Mouse (Mus musculus): ENCODE measurements at regions not wholly inside any gene's neighbourhood (a gene's known extent, or its start where the extent isn't known, plus 50 kb on each side); places are given as distances from the start of the nearest gene placed in this dataset.
"Not testable (repeated sequence)": the region's sequence is repeated elsewhere in the genome, so short reads cannot be mapped to it uniquely, and the experiment has no call there.

GRCm38 (mm10) chr14:37571971-37572370, 436.9 kb upstream of the Ghitm start:
- DNase-seq: no peak

GRCm38 (mm10) chr14:37558258-37558657, 423.2 kb upstream of the Ghitm start:
- DNase-seq: no peak

GRCm38 (mm10) chr14:37523616-37524015, 388.5 kb upstream of the Ghitm start:
- no peak for DNase-seq

- not testable (repeated sequence) for DNase-seq
Observed at GRCm38 (mm10) chr14:37520631-37521030, 385.6 kb upstream of the Ghitm start.

- DNase-seq: peak; percentile 36 to 57
Observed at GRCm38 (mm10) chr14:37505314-37505713, 370.2 kb upstream of the Ghitm start.

GRCm38 (mm10) chr14:37490711-37491110, 355.6 kb upstream of the Ghitm start:
- DNase-seq: peak; percentile 11 to 32

GRCm38 (mm10) chr14:37485292-37485691, 350.2 kb upstream of the Ghitm start:
- no peak for DNase-seq

GRCm38 (mm10) chr14:37477599-37477998, 342.5 kb upstream of the Ghitm start:
- no peak for DNase-seq

- no peak for DNase-seq
Observed at GRCm38 (mm10) chr14:37468711-37469110, 333.6 kb upstream of the Ghitm start.

- DNase-seq: peak; percentile 93 to 95
Observed at GRCm38 (mm10) chr14:37440874-37441273, 305.8 kb upstream of the Ghitm start.

GRCm38 (mm10) chr14:37430656-37431055, 295.6 kb upstream of the Ghitm start:
- DNase-seq: peak in 1 of 2 experiments; percentile 10

- DNase-seq: no peak
Observed at GRCm38 (mm10) chr14:37425506-37425905, 290.4 kb upstream of the Ghitm start.

- DNase-seq: no peak
Observed at GRCm38 (mm10) chr14:37421566-37421965, 286.5 kb upstream of the Ghitm start.

- not testable (repeated sequence) for DNase-seq
Observed at GRCm38 (mm10) chr14:37412583-37412982, 277.5 kb upstream of the Ghitm start.

- DNase-seq: no peak
Observed at GRCm38 (mm10) chr14:37371972-37372371, 236.9 kb upstream of the Ghitm start.

- no peak for DNase-seq
Observed at GRCm38 (mm10) chr14:37361896-37362295, 226.8 kb upstream of the Ghitm start.

GRCm38 (mm10) chr14:37355968-37356704, 221.1 kb upstream of the Ghitm start:
- peak; percentile 91 to 93 for DNase-seq

- no peak for DNase-seq
Observed at GRCm38 (mm10) chr14:37323392-37323791, 188.3 kb upstream of the Ghitm start.

- peak; percentile 54 to 73 for DNase-seq
Observed at GRCm38 (mm10) chr14:37315239-37315895, 180.3 kb upstream of the Ghitm start.

- DNase-seq: no peak
Observed at GRCm38 (mm10) chr14:37313906-37314305, 178.8 kb upstream of the Ghitm start.

GRCm38 (mm10) chr14:37312887-37313286, 177.8 kb upstream of the Ghitm start:
- no peak for DNase-seq

- peak; percentile 18 to 22 for DNase-seq
Observed at GRCm38 (mm10) chr14:37306622-37307274, 171.7 kb upstream of the Ghitm start.

GRCm38 (mm10) chr14:37298631-37299030, 163.6 kb upstream of the Ghitm start:
- DNase-seq: no peak

GRCm38 (mm10) chr14:37296531-37296930, 161.5 kb upstream of the Ghitm start:
- no peak for DNase-seq

Data from cerebellum, postnatal 10 days (tissue).